Mouse (Mus musculus) erythroblast, embryonic 14.5 days (primary cell): ENCODE results near the gene Arid3b.

Experiments used
- GATA1 ChIP-seq: IDR thresholded peaks from 2 replicates; pipeline ENCODE4 v1.6.1; 2012; ENCODE audit warnings: low read length, inconsistent platforms, mixed read lengths
- TAL1 ChIP-seq: IDR thresholded peaks from 3 replicates; pipeline ENCODE4 v1.6.1; 2012; ENCODE audit warnings: low read length, inconsistent platforms, mixed read lengths

DNA sequence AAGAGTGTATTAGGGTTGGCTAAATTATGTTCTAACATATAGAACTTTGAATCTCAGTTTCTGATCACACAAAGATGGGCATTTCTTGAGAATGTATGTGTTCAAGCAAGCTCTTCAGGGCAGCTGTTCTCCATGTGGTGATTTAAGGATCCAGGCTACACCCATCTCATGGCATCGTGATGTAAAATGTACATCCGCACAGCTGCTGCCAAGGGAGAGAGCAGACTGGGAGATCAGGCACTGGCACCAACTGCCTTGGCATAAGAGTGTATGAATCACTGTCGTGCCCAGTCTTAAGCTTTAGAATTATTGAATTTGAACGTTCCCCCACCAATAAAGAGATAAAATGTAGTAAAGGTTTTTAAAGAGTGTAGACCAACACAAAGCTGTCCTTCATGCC lies 30.6 kb upstream of the Arid3b start:
- TF ChIP-seq GATA1 (no peak), TAL1 (no peak)
